Mouse (Mus musculus) layer of hippocampus, adult 2 months (tissue): Measurements from ENCODE around the gene Fam193a. TPM values are rescaled to one million over a fixed set of nuclear protein-coding genes. Genes with fewer than 3 reads are reported as not detected.

Experiments
- DNase-seq, 2 experiments: peaks; one replicate each; pipeline ENCODE4 v3.0.0; 2022; ENCODE audit warnings: low spot score in 2 of 2
- H3K27ac ChIP-seq: fragments of 200-600 bp; 2 replicates; pipeline ENCODE4 v1.8.1; 2022
- H3K4me3 ChIP-seq: fragments of 200-600 bp; 2 replicates; pipeline ENCODE4 v1.8.1; 2022; ENCODE audit warnings: mild to moderate bottlenecking
- CTCF ChIP-seq: fragments of 200-600 bp; conservative IDR thresholded peaks from 2 replicates; pipeline ENCODE4 v1.8.1; 2022; ENCODE audit warnings: antibody characterized with exemption, mild to moderate bottlenecking, moderate library complexity
- total RNA-seq, 2 experiments: library from RNA; stranded (reverse); gene quantifications; 2 replicates each; pipeline ENCODE4 v1.2.3; 2021

The Fam193a gene
- total RNA-seq, 2 experiments from 2014 or later = 42.6 to 46.4 TPM

GRCm38 (mm10) chr5:34352084-34352631 lies 17.6 kb upstream of the Fam193a start:
- H3K27ac ChIP-seq = no peak overlapping the region
- TF ChIP-seq CTCF = no peak
- H3K4me3 ChIP-seq = no peak overlapping the region
- no peak for DNase-seq

- Histone ChIP-seq H3K4me3 (no peak overlapping the region), H3K27ac (no peak overlapping the region)
- TF ChIP-seq CTCF = no peak
- DNase-seq = no peak
Observed at GRCm38 (mm10) chr5:34360261-34360660, 9.5 kb upstream of the Fam193a start.

- no peak overlapping the region for H3K4me3 ChIP-seq
- no peak for DNase-seq
- no peak overlapping the region for H3K27ac ChIP-seq
- TF ChIP-seq CTCF = no peak
Observed at GRCm38 (mm10) chr5:34363115-34363514, 6.6 kb upstream of the Fam193a start.

- DNase-seq = no peak
- peak overlapping the region; percentile 99 for H3K27ac ChIP-seq
- no peak for TF ChIP-seq CTCF
Observed at GRCm38 (mm10) chr5:34368551-34369290, 1.0 kb upstream of the Fam193a start.

GRCm38 (mm10) chr5:34370022-34370823 lies 490 bp downstream of the Fam193a start:
- no peak for TF ChIP-seq CTCF
- Histone ChIP-seq H3K27ac (peak overlapping the region; percentile 84), H3K4me3 (peak overlapping the region; percentile 90)

More at GRCm38 (mm10) chr5:34368551-34369290, 1.0 kb upstream of the Fam193a start:
- peak overlapping the region; percentile 88 for H3K4me3 ChIP-seq

GRCm38 (mm10) chr5:34370840-34371239 lies 1.1 kb downstream of the Fam193a start:
- Histone ChIP-seq H3K4me3 (peak overlapping the region; percentile 90), H3K27ac (peak overlapping the region; percentile 84)
- no peak for TF ChIP-seq CTCF
- DNase-seq = no peak

More at GRCm38 (mm10) chr5:34370022-34370823, 490 bp downstream of the Fam193a start:
- DNase-seq = peak in 1 of 2 experiments; percentile 34

GRCm38 (mm10) chr5:34372141-34372540 lies 2.4 kb downstream of the Fam193a start:
- no peak overlapping the region; the same call in 1 of the 2 replicates for H3K4me3 ChIP-seq
- no peak for DNase-seq
- H3K27ac ChIP-seq = no peak overlapping the region
- no peak for TF ChIP-seq CTCF

- Histone ChIP-seq H3K27ac (no peak overlapping the region), H3K4me3 (no peak overlapping the region)
- TF ChIP-seq CTCF = no peak
- no peak for DNase-seq
Observed at GRCm38 (mm10) chr5:34372541-34372940, 2.8 kb downstream of the Fam193a start.

GRCm38 (mm10) chr5:34378787-34379186 lies 9.1 kb downstream of the Fam193a start:
- no peak for TF ChIP-seq CTCF
- no peak overlapping the region for H3K27ac ChIP-seq
- no peak for DNase-seq
- H3K4me3 ChIP-seq = no peak overlapping the region

- Histone ChIP-seq H3K27ac (no peak overlapping the region), H3K4me3 (no peak overlapping the region)
- TF ChIP-seq CTCF = no peak
- DNase-seq = no peak
Observed at GRCm38 (mm10) chr5:34381700-34382099, 12.0 kb downstream of the Fam193a start.

- Histone ChIP-seq H3K4me3 (no peak overlapping the region), H3K27ac (no peak overlapping the region)
- no peak for TF ChIP-seq CTCF
- no peak for DNase-seq
Observed at GRCm38 (mm10) chr5:34385616-34386015, 15.9 kb downstream of the Fam193a start.

GRCm38 (mm10) chr5:34386744-34387143 lies 17.0 kb downstream of the Fam193a start:
- no peak for DNase-seq
- no peak overlapping the region for H3K4me3 ChIP-seq
- 0 out of 2 replicates have a peak, but pooled peaks have one; percentile 0 for TF ChIP-seq CTCF
- H3K27ac ChIP-seq = no peak overlapping the region

- TF ChIP-seq CTCF = no peak
- DNase-seq = no peak
- no peak overlapping the region for H3K4me3 ChIP-seq
- H3K27ac ChIP-seq = no peak overlapping the region
Observed at GRCm38 (mm10) chr5:34393251-34393650, 23.5 kb downstream of the Fam193a start.
